Mouse (Mus musculus) c-Kit-negative CD71-positive TER-119-positive erythroid progenitor cells, embryonic 14.5 days (primary cell): ENCODE results near the gene Gm10337.

ENCODE experiments used
- DNase-seq: peaks from one replicate; pipeline ENCODE4 v3.0.0-alpha.2; 2013; ENCODE audit warnings: low read depth, low spot score

Gm10337 gene

GRCm38 (mm10) chr15:102552599-102552998 lies 49.1 kb downstream of the Gm10337 start:
- DNase-seq = no peak
